Mouse (Mus musculus): ENCODE measurements at regions not wholly inside any gene's neighbourhood (a gene's known extent, or its start where the extent isn't known, plus 50 kb on each side); places are given as distances from the start of the nearest gene placed in this dataset.

GRCm38 (mm10) chr15:74461935-74462334, 174.2 kb downstream of the Mroh4 start:
- no peak for DNase-seq (ENCODE audit: low spot score)

- no peak for DNase-seq (ENCODE audit: low spot score)
Measured at GRCm38 (mm10) chr15:74459345-74459975, 176.7 kb downstream of the Mroh4 start.

- no peak for DNase-seq (ENCODE audit: low spot score)
Measured at GRCm38 (mm10) chr15:74458940-74459339, 177.2 kb downstream of the Mroh4 start.

- no peak for DNase-seq (ENCODE audit: low spot score)
Measured at GRCm38 (mm10) chr15:74457965-74458364, 178.2 kb downstream of the Mroh4 start.

GRCm38 (mm10) chr15:74456675-74457040, 179.5 kb downstream of the Mroh4 start:
- DNase-seq (ENCODE audit: low spot score): no peak

- DNase-seq (ENCODE audit: low spot score): no peak
Measured at GRCm38 (mm10) chr15:74455921-74456674, 180.1 kb downstream of the Mroh4 start.

- DNase-seq (ENCODE audit: low spot score): no peak
Measured at GRCm38 (mm10) chr15:74454543-74454942, 181.6 kb downstream of the Mroh4 start.

GRCm38 (mm10) chr15:74453810-74454209, 182.3 kb downstream of the Mroh4 start:
- no peak for DNase-seq (ENCODE audit: low spot score)

- no peak for DNase-seq (ENCODE audit: low spot score)
Measured at GRCm38 (mm10) chr15:74452426-74452825, 183.7 kb downstream of the Mroh4 start.

GRCm38 (mm10) chr15:74441889-74442288, 194.3 kb downstream of the Mroh4 start:
- DNase-seq (ENCODE audit: low spot score): no peak

GRCm38 (mm10) chr15:74426989-74427388, 209.2 kb downstream of the Mroh4 start:
- no peak for DNase-seq (ENCODE audit: low spot score)

- no peak for DNase-seq (ENCODE audit: low spot score)
Measured at GRCm38 (mm10) chr15:74423001-74423400, 213.2 kb downstream of the Mroh4 start.

- no peak for DNase-seq (ENCODE audit: low spot score)
Measured at GRCm38 (mm10) chr15:74420550-74420949, 215.6 kb downstream of the Mroh4 start.

GRCm38 (mm10) chr15:74418635-74419034, 217.5 kb downstream of the Mroh4 start:
- DNase-seq (ENCODE audit: low spot score): no peak

- DNase-seq (ENCODE audit: low spot score): no peak
Measured at GRCm38 (mm10) chr15:74413217-74413616, 222.9 kb downstream of the Mroh4 start.

- DNase-seq (ENCODE audit: low spot score): no peak
Measured at GRCm38 (mm10) chr15:74412261-74412660, 223.9 kb downstream of the Mroh4 start.

GRCm38 (mm10) chr15:74411097-74411496, 225.1 kb downstream of the Mroh4 start:
- no peak for DNase-seq (ENCODE audit: low spot score)

- no peak for DNase-seq (ENCODE audit: low spot score)
Measured at GRCm38 (mm10) chr15:74404866-74405265, 231.3 kb downstream of the Mroh4 start.

GRCm38 (mm10) chr15:74401275-74401674, 234.9 kb downstream of the Mroh4 start:
- DNase-seq (ENCODE audit: low spot score): no peak

GRCm38 (mm10) chr15:74396029-74396428, 240.1 kb downstream of the Mroh4 start:
- DNase-seq (ENCODE audit: low spot score): no peak

GRCm38 (mm10) chr15:74387533-74387932, 248.6 kb downstream of the Mroh4 start:
- no peak for DNase-seq (ENCODE audit: low spot score)

GRCm38 (mm10) chr15:74382556-74382955, 253.6 kb downstream of the Mroh4 start:
- DNase-seq (ENCODE audit: low spot score): no peak

GRCm38 (mm10) chr15:74379366-74379765, 256.8 kb downstream of the Mroh4 start:
- DNase-seq (ENCODE audit: low spot score): no peak

- no peak for DNase-seq (ENCODE audit: low spot score)
Measured at GRCm38 (mm10) chr15:74369461-74369860, 266.7 kb downstream of the Mroh4 start.
